Mouse (Mus musculus) bone marrow macrophage, adult 2 months (primary cell): ENCODE data around the gene Gpc4.

Experiments used
- CTCF ChIP-seq: IDR thresholded peaks from 2 replicates; pipeline ENCODE4 v1.5.1; 2012; ENCODE audit warnings: low read depth, mild to moderate bottlenecking, low read length, moderate library complexity
- POLR2A ChIP-seq: IDR thresholded peaks from 2 replicates; pipeline ENCODE4 v1.6.1; 2012; ENCODE audit warnings: mild to moderate bottlenecking, low read depth, low read length, borderline replicate concordance

DNA sequence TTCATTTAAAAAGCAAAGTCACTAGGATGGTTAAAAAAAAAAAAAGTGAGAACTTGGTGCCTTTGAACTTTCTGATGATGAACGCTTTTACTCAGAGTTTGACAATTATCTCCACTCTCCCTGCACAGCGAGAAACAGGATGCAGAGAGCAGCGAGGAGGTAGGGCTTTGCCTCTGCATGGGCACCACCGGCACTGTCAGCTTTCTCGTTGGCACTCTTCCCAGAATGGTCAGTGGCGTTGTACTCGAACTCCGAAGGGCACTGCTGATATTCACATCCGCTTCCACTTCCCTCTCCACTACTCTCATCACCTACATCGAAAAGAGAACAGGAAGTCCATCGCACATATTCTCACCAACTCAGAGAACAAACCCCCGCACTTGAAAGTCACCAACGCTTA lies 111.6 kb downstream of the Gpc4 start:
- no peak for TF ChIP-seq POLR2A
- no peak for TF ChIP-seq CTCF
